Comparison of ENCODE assay signal across 8 mouse cellular contexts in genomic region chr2:181580131-181580772, GRCm38 (mm10). TPM values are rescaled to one million over a fixed set of nuclear protein-coding genes. Genes with fewer than 3 reads are reported as not detected.
DNase-seq lines count a peak whose midpoint lies in the region; ATAC-seq and TF ChIP-seq lines count a peak whose summit lies in the region.

No protein-coding gene starts in this region.

- WGBS in heart, embryonic 12.5 days = 68% methylated on average over 5 of the region's 5 CpGs
- 80% methylated on average over 5 of the region's 5 CpGs for WGBS in bone marrow, adult 2 months
- 79% methylated on average over 5 of the region's 5 CpGs for WGBS in hindbrain, embryonic 12.5 days
- 81% methylated on average over 5 of the region's 5 CpGs for WGBS in midbrain, embryonic 14.5 days

- peak overlapping the region; percentile 89 for H3K9ac ChIP-seq in heart, embryonic 12.5 days
- peak overlapping the region; percentile 88 for H3K9ac ChIP-seq in hindbrain, embryonic 12.5 days
- H3K9ac ChIP-seq in midbrain, embryonic 14.5 days (replicated peaks; ENCODE audit: low read length) = peak overlapping the region; percentile 51; the same call in 1 of the 2 replicates

- peaks cover 18% of the 10 kb centered on the region for H3K36me3 ChIP-seq in heart, embryonic 12.5 days
- peaks cover 19% of the 10 kb centered on the region for H3K36me3 ChIP-seq in hindbrain, embryonic 12.5 days
- H3K36me3 ChIP-seq in midbrain, embryonic 14.5 days (ENCODE audit: control insufficient read depth, insufficient read depth, low read length) = peaks cover 27% of the 10 kb centered on the region

- intact Hi-C loops in left cerebral cortex, postnatal 4 days (cut with DNase I) = loop anchor here (10.0 kb wide), 1 partner anchor 185 kb away; no protein-coding TSS in a partner anchor

- no peak for TF ChIP-seq POLR2A in bone marrow, adult 2 months (IDR thresholded peaks at IDR 0.05; ENCODE audit: borderline replicate concordance, control insufficient read depth, low read depth, low read length)

- no peak for ATAC-seq in heart, embryonic 12.5 days (ENCODE audit: insufficient number of reproducible peaks, low FRiP score)
- no peak for ATAC-seq in hindbrain, embryonic 12.5 days (ENCODE audit: low FRiP score)
- ATAC-seq in midbrain, embryonic 14.5 days (ENCODE audit: low FRiP score, low TSS enrichment) = no peak

- peak overlapping the region; percentile 71 for H3K4me2 ChIP-seq in heart, embryonic 12.5 days
- H3K4me2 ChIP-seq in hindbrain, embryonic 12.5 days (replicated peaks) = peak overlapping the region; percentile 94
- H3K4me2 ChIP-seq in midbrain, embryonic 14.5 days (ENCODE audit: low read length) = peak overlapping the region; percentile 96

- DNase-seq in heart, postnatal 4 days = no peak
- no peak for DNase-seq in midbrain, embryonic 14.5 days
- no peak for DNase-seq in c-Kit-positive CD71-positive TER-119-positive erythroid progenitor cells, embryonic 14.5 days (ENCODE audit: low spot score)
- DNase-seq in adrenal gland, postnatal 10 days = no peak
- no peak for DNase-seq in left cerebral cortex, postnatal 4 days

- H3K4me1 ChIP-seq in heart, embryonic 12.5 days (replicated peaks) = peaks cover 42% of the 10 kb centered on the region
- H3K4me1 ChIP-seq in bone marrow, adult 2 months (ENCODE audit: control insufficient read depth, insufficient read depth, low read length) = peaks cover 1% of the 10 kb centered on the region; the same call in 1 of the 2 replicates
- H3K4me1 ChIP-seq in hindbrain, embryonic 12.5 days = peaks cover 22% of the 10 kb centered on the region
- peaks cover 9% of the 10 kb centered on the region for H3K4me1 ChIP-seq in midbrain, embryonic 14.5 days (ENCODE audit: control insufficient read depth, insufficient read depth, low read length)

- no peak for TF ChIP-seq CTCF in bone marrow, adult 2 months (IDR thresholded peaks at IDR 0.05; ENCODE audit: control insufficient read depth, insufficient read depth, low read length)

- H3K9me3 ChIP-seq in heart, embryonic 12.5 days (replicated peaks) = no peaks in the 10 kb centered on the region
- no peaks in the 10 kb centered on the region for H3K9me3 ChIP-seq in hindbrain, embryonic 12.5 days (replicated peaks)
- no peaks in the 10 kb centered on the region for H3K9me3 ChIP-seq in midbrain, embryonic 14.5 days (ENCODE audit: control insufficient read depth, low read length)

- H3K4me3 ChIP-seq in heart, embryonic 12.5 days = peak overlapping the region; percentile 77
- peak overlapping the region; percentile 74 for H3K4me3 ChIP-seq in bone marrow, adult 2 months (replicated peaks; ENCODE audit: control insufficient read depth, low read depth, low read length)
- peak overlapping the region; percentile 75 for H3K4me3 ChIP-seq in hindbrain, embryonic 12.5 days
- peak overlapping the region; percentile 68; the same call in 1 of the 2 replicates for H3K4me3 ChIP-seq in midbrain, embryonic 14.5 days (replicated peaks; ENCODE audit: low read depth, low read length)

- H3K27ac ChIP-seq in heart, embryonic 12.5 days (ENCODE audit: poor library complexity, severe bottlenecking) = peak overlapping the region; percentile 96
- peak overlapping the region; percentile 21; the same call in 1 of the 2 replicates for H3K27ac ChIP-seq in bone marrow, adult 2 months (ENCODE audit: control insufficient read depth, insufficient read depth, low read depth, low read length, poor library complexity)
- H3K27ac ChIP-seq in hindbrain, embryonic 12.5 days = no peak overlapping the region; the same call in 1 of the 2 replicates
- peak overlapping the region; percentile 91 for H3K27ac ChIP-seq in midbrain, embryonic 14.5 days (replicated peaks; ENCODE audit: low read depth, low read length)

- no peaks in the 10 kb centered on the region for H3K27me3 ChIP-seq in heart, embryonic 12.5 days (replicated peaks)
- no peaks in the 10 kb centered on the region for H3K27me3 ChIP-seq in hindbrain, embryonic 12.5 days
- H3K27me3 ChIP-seq in midbrain, embryonic 14.5 days (ENCODE audit: control insufficient read depth, insufficient read depth, low read length) = no peaks in the 10 kb centered on the region

RNA-seq across cellular contexts. Expression of gene Uckl1, which starts 4.4 kb away (rescaled TPM):
- polyA plus RNA-seq in heart, embryonic 12.5 days (2016; fragmentation: Nextera tagmentation; extraction: Ambion mirVana) = 64.2 and 65.3 TPM in 2 replicates
- 10 to 100 TPM; 50.2 to 54.5 TPM for total RNA-seq in heart, postnatal 4 days (2021)
- 36.5 and 129 TPM in 2 replicates for polyA plus RNA-seq in bone marrow, adult 2 months (2011; ENCODE audit: insufficient read depth, insufficient read length, low replicate concordance, missing spikeins)
- polyA plus RNA-seq in hindbrain, embryonic 12.5 days (2016; fragmentation: Nextera tagmentation; extraction: Ambion mirVana) = 64.2 and 66.3 TPM in 2 replicates
- polyA plus RNA-seq in midbrain, embryonic 14.5 days (2014; fragmentation: Nextera tagmentation; extraction: Ambion mirVana) = 61.0 and 65.6 TPM in 2 replicates
- 10 to 100 TPM; 55.1 to 86.5 TPM for total RNA-seq in adrenal gland, postnatal 10 days (2021)
- 10 to 100 TPM; 66.1 to 69.2 TPM for total RNA-seq in left cerebral cortex, postnatal 4 days (2021)

RNA-seq across cellular contexts. Expression of gene Prpf6, which starts 11.4 kb away (rescaled TPM):
- 46.8 and 48.8 TPM in 2 replicates for polyA plus RNA-seq in heart, embryonic 12.5 days (2016; fragmentation: Nextera tagmentation; extraction: Ambion mirVana)
- total RNA-seq in heart, postnatal 4 days (2021) = 10 to 100 TPM; 35.1 to 36.1 TPM
- polyA plus RNA-seq in bone marrow, adult 2 months (2011; ENCODE audit: insufficient read depth, insufficient read length, low replicate concordance, missing spikeins) = 15.7 and 27.7 TPM in 2 replicates
- 72.0 and 72.4 TPM in 2 replicates for polyA plus RNA-seq in hindbrain, embryonic 12.5 days (2016; fragmentation: Nextera tagmentation; extraction: Ambion mirVana)
- polyA plus RNA-seq in midbrain, embryonic 14.5 days (2014; fragmentation: Nextera tagmentation; extraction: Ambion mirVana) = 59.9 and 65.8 TPM in 2 replicates
- 10 to 100 TPM; 51.4 to 58.3 TPM for total RNA-seq in adrenal gland, postnatal 10 days (2021)
- total RNA-seq in left cerebral cortex, postnatal 4 days (2021) = 10 to 100 TPM; 49.7 to 51.6 TPM

RNA-seq across cellular contexts. Expression of gene Zfp512b, which starts 12.4 kb away (rescaled TPM):
- 44.8 and 46.1 TPM in 2 replicates for polyA plus RNA-seq in heart, embryonic 12.5 days (2016; fragmentation: Nextera tagmentation; extraction: Ambion mirVana)
- 10 to 100 TPM; 41.8 to 45.5 TPM for total RNA-seq in heart, postnatal 4 days (2021)
- 12.6 and 31.9 TPM in 2 replicates for polyA plus RNA-seq in bone marrow, adult 2 months (2011; ENCODE audit: insufficient read depth, insufficient read length, low replicate concordance, missing spikeins)
- 91.0 and 97.7 TPM in 2 replicates for polyA plus RNA-seq in hindbrain, embryonic 12.5 days (2016; fragmentation: Nextera tagmentation; extraction: Ambion mirVana)
- polyA plus RNA-seq in midbrain, embryonic 14.5 days (2014; fragmentation: Nextera tagmentation; extraction: Ambion mirVana) = 72.6 and 75.3 TPM in 2 replicates
- total RNA-seq in adrenal gland, postnatal 10 days (2021) = 10 to 100 TPM; 52.5 to 92.4 TPM
- 100 to 1,000 TPM; 191 to 197 TPM for total RNA-seq in left cerebral cortex, postnatal 4 days (2021)

RNA-seq across cellular contexts. Expression of gene Samd10, which starts 18.8 kb away (rescaled TPM):
- 12.4 and 13.4 TPM in 2 replicates for polyA plus RNA-seq in heart, embryonic 12.5 days (2016; fragmentation: Nextera tagmentation; extraction: Ambion mirVana)
- 1 to 10 TPM; 4.8 to 4.9 TPM for total RNA-seq in heart, postnatal 4 days (2021)
- 0.75 and 6.5 TPM in 2 replicates for polyA plus RNA-seq in bone marrow, adult 2 months (2011; ENCODE audit: insufficient read depth, insufficient read length, low replicate concordance, missing spikeins)
- 97.4 and 101 TPM in 2 replicates for polyA plus RNA-seq in hindbrain, embryonic 12.5 days (2016; fragmentation: Nextera tagmentation; extraction: Ambion mirVana)
- 215 and 245 TPM in 2 replicates for polyA plus RNA-seq in midbrain, embryonic 14.5 days (2014; fragmentation: Nextera tagmentation; extraction: Ambion mirVana)
- total RNA-seq in adrenal gland, postnatal 10 days (2021) = 10 to 100 TPM in 1 of 2 experiments, 1 to 10 TPM in 1; 10.0 to 11.7 TPM
- total RNA-seq in left cerebral cortex, postnatal 4 days (2021) = 10 to 100 TPM; 43.7 to 48.7 TPM

RNA-seq across cellular contexts. Expression of gene Dnajc5, which starts 60.0 kb away (rescaled TPM):
- polyA plus RNA-seq in heart, embryonic 12.5 days (2016; fragmentation: Nextera tagmentation; extraction: Ambion mirVana) = 89.5 and 91.9 TPM in 2 replicates
- total RNA-seq in heart, postnatal 4 days (2021) = 100 to 1,000 TPM; 111 to 119 TPM
- 24.4 and 43.8 TPM in 2 replicates for polyA plus RNA-seq in bone marrow, adult 2 months (2011; ENCODE audit: insufficient read depth, insufficient read length, low replicate concordance, missing spikeins)
- 148 and 150 TPM in 2 replicates for polyA plus RNA-seq in hindbrain, embryonic 12.5 days (2016; fragmentation: Nextera tagmentation; extraction: Ambion mirVana)
- 189 and 233 TPM in 2 replicates for polyA plus RNA-seq in midbrain, embryonic 14.5 days (2014; fragmentation: Nextera tagmentation; extraction: Ambion mirVana)
- 10 to 100 TPM; 89.0 to 91.5 TPM for total RNA-seq in adrenal gland, postnatal 10 days (2021)
- total RNA-seq in left cerebral cortex, postnatal 4 days (2021) = 100 to 1,000 TPM; 288 to 305 TPM
